Mouse (Mus musculus) midbrain, postnatal 0 days (tissue): ENCODE data around the gene Hrh2. TPM values are rescaled to one million over a fixed set of nuclear protein-coding genes. Genes with fewer than 3 reads are reported as not detected.

Source experiments
- ATAC-seq: fragments of 200-750 bp; cut with Nextera tagmentation; 2 replicates; pipeline ENCODE4 v1.8.0; 2017; ENCODE audit warnings: moderate number of reproducible peaks, mild to moderate bottlenecking, moderate TSS enrichment, moderate library complexity; ENCODE audit not compliant: low FRiP score
- DNase-seq: peaks from one replicate; pipeline ENCODE4 v3.0.0-alpha.2; 2015; ENCODE audit warnings: low spot score
- H3K27ac ChIP-seq: fragments of 300-500 bp; sonication (generic); 2 replicates; pipeline ENCODE4 v1.5.1; 2014; ENCODE audit warnings: low read depth, mild to moderate bottlenecking, low read length, mixed read lengths
- H3K27me3 ChIP-seq: fragments of 300-500 bp; sonication (generic); 2 replicates; pipeline ENCODE4 v1.6.1; 2014; ENCODE audit warnings: low read length, control low read depth, mixed read lengths; ENCODE audit not compliant: insufficient read depth
- H3K36me3 ChIP-seq: fragments of 300-500 bp; sonication (generic); 2 replicates; pipeline ENCODE4 v1.6.1; 2014; ENCODE audit warnings: low read length, control low read depth, mixed read lengths; ENCODE audit not compliant: insufficient read depth
- H3K4me1 ChIP-seq: fragments of 300-500 bp; sonication (generic); 2 replicates; pipeline ENCODE4 v1.6.1; 2014; ENCODE audit warnings: mild to moderate bottlenecking, control low read depth, antibody characterized with exemption, low read length, mixed read lengths; ENCODE audit not compliant: insufficient read depth
- H3K4me2 ChIP-seq: fragments of 300-500 bp; sonication (generic); 2 replicates; pipeline ENCODE4 v1.6.1; 2014; ENCODE audit warnings: low read depth, mild to moderate bottlenecking, low read length, mixed read lengths; ENCODE audit not compliant: poor library complexity, severe bottlenecking
- H3K4me3 ChIP-seq: fragments of 300-500 bp; sonication (generic); 2 replicates; pipeline ENCODE4 v1.5.1; 2014; ENCODE audit warnings: low read depth, mild to moderate bottlenecking, low read length, moderate library complexity
- H3K9ac ChIP-seq: fragments of 300-500 bp; sonication (generic); replicated peaks from 2 replicates; pipeline ENCODE4 v1.6.1; 2014; ENCODE audit warnings: mild to moderate bottlenecking, low read length, moderate library complexity, mixed read lengths; ENCODE audit not compliant: poor library complexity, severe bottlenecking
- H3K9me3 ChIP-seq: fragments of 300-500 bp; sonication (generic); 2 replicates; pipeline ENCODE4 v1.6.1; 2016; ENCODE audit warnings: low read length, control low read depth
- CTCF ChIP-seq: IDR thresholded peaks from 2 replicates; pipeline ENCODE4 v1.5.1; 2016; ENCODE audit warnings: antibody characterized with exemption, mild to moderate bottlenecking
- WGBS: fragments of 180-500 bp; shearing (Covaris S2); extraction: QIAGEN DNeasy Blood & Tissue Kit; methylation state at CpG from one replicate; pipeline ENCODE4 v1.1.7; 2014; 5-methylcytosine and 5-hydroxymethylcytosine counted together
- polyA plus RNA-seq: library from polyadenylated mRNA; unstranded; fragments of >200 nt; fragmentation: Nextera tagmentation; extraction: Ambion mirVana; gene quantifications from 2 replicates; pipeline ENCODE4 v1.2.1, GENCODE M21; 2015
- total RNA-seq: library from RNA; depleted of rRNA; stranded (reverse); fragments of >200 nt; gene quantifications from 2 replicates; pipeline ENCODE4 v1.2.3, GENCODE M21; 2014; rRNA removed

The Hrh2 gene
- total RNA-seq, result 2.0 and 2.3 TPM in 2 replicates
- polyA plus RNA-seq, result 1.2 and 1.5 TPM in 2 replicates

- Histone ChIP-seq H3K27ac (no peak within 1 kb of the TSS), H3K4me3 (peak within 1 kb of the TSS; percentile 52), H3K4me1 (peaks cover 6% of the 10 kb centered on the region; the same call in 1 of the 2 replicates), H3K27me3 (no peaks in the 10 kb centered on the region), H3K9ac (peak within 1 kb of the TSS; percentile 73), H3K36me3 (no peaks in the 10 kb centered on the region), H3K9me3 (no peaks in the 10 kb centered on the region), H3K4me2 (peak within 1 kb of the TSS; percentile 89)
- TF ChIP-seq CTCF, result no peak
- ATAC-seq (peak; percentile 73; the same call in 1 of the 2 replicates), DNase-seq (no peak)
- WGBS, result 1% methylated on average over 30 of the region's 31 CpGs
Measured at GRCm38 (mm10) chr13:54192021-54192481, at the start of gene Hrh2. Hrh2 (plus strand) TSS chr13:54192129.

- Histone ChIP-seq H3K4me2 (no peak overlapping the region), H3K9ac (no peak overlapping the region), H3K36me3 (no peaks in the 10 kb centered on the region), H3K27me3 (no peaks in the 10 kb centered on the region), H3K4me3 (no peak overlapping the region), H3K27ac (no peak overlapping the region), H3K9me3 (no peaks in the 10 kb centered on the region), H3K4me1 (0 out of 2 replicates have a peak, but pooled peaks cover 2% of the 10 kb centered on the region)
- no peak for TF ChIP-seq CTCF
- 26% methylated on average over 5 of the region's 5 CpGs for WGBS
- DNase-seq, result no peak
- no peak for ATAC-seq
Measured at GRCm38 (mm10) chr13:54143788-54144187, 48.1 kb upstream of the Hrh2 start.

GRCm38 (mm10) chr13:54144624-54145023, 47.3 kb upstream of the Hrh2 start:
- Histone ChIP-seq H3K9me3 (no peaks in the 10 kb centered on the region), H3K4me2 (no peak overlapping the region), H3K27me3 (no peaks in the 10 kb centered on the region), H3K4me3 (no peak overlapping the region), H3K4me1 (0 out of 2 replicates have a peak, but pooled peaks cover 2% of the 10 kb centered on the region), H3K9ac (no peak overlapping the region), H3K36me3 (no peaks in the 10 kb centered on the region), H3K27ac (no peak overlapping the region)
- no peak for ATAC-seq
- WGBS, result 56% methylated on average over 5 of the region's 5 CpGs
- no peak for DNase-seq
- no peak for TF ChIP-seq CTCF

- DNase-seq (no peak), ATAC-seq (no peak)
- no peak overlapping the region for H3K4me2 ChIP-seq
- H3K9me3 ChIP-seq, result no peaks in the 10 kb centered on the region
- H3K36me3 ChIP-seq, result no peaks in the 10 kb centered on the region
- H3K9ac ChIP-seq, result no peak overlapping the region
- H3K27me3 ChIP-seq, result no peaks in the 10 kb centered on the region
- peak; percentile 34 for TF ChIP-seq CTCF
- WGBS, result 79% methylated on average over 1 of the region's 1 CpGs
- H3K27ac ChIP-seq, result no peak overlapping the region
- H3K4me1 ChIP-seq, result 0 out of 2 replicates have a peak, but pooled peaks cover 2% of the 10 kb centered on the region
- no peak overlapping the region for H3K4me3 ChIP-seq
Measured at GRCm38 (mm10) chr13:54147328-54147727, 44.6 kb upstream of the Hrh2 start.

GRCm38 (mm10) chr13:54152421-54152820, 39.5 kb upstream of the Hrh2 start:
- 73% methylated on average over 1 of the region's 1 CpGs for whole genome bisulfite sequencing
- Histone ChIP-seq H3K27ac (no peak overlapping the region), H3K9ac (no peak overlapping the region), H3K9me3 (no peaks in the 10 kb centered on the region), H3K4me2 (no peak overlapping the region), H3K27me3 (no peaks in the 10 kb centered on the region), H3K4me3 (no peak overlapping the region), H3K4me1 (no peaks in the 10 kb centered on the region), H3K36me3 (no peaks in the 10 kb centered on the region)
- no peak for ATAC-seq
- DNase-seq, result no peak
- TF ChIP-seq CTCF, result no peak; the same call in 1 of the 2 replicates

- DNase-seq, result peak; percentile 51
- ATAC-seq, result no peak
- H3K4me1 ChIP-seq, result no peaks in the 10 kb centered on the region
- H3K9me3 ChIP-seq, result no peaks in the 10 kb centered on the region
- no peak for TF ChIP-seq CTCF
- H3K27me3 ChIP-seq, result no peaks in the 10 kb centered on the region
- WGBS, result 51% methylated on average over 7 of the region's 7 CpGs
- H3K4me3 ChIP-seq, result no peak overlapping the region
- no peak overlapping the region for H3K4me2 ChIP-seq
- H3K27ac ChIP-seq, result no peak overlapping the region
- H3K9ac ChIP-seq, result no peak overlapping the region
- H3K36me3 ChIP-seq, result no peaks in the 10 kb centered on the region
Measured at GRCm38 (mm10) chr13:54152911-54153310, 39.0 kb upstream of the Hrh2 start.
